Mouse (Mus musculus) 416B (cell line): ENCODE measurements around the gene A630023A22Rik.
A peak's percentile ranks its signal among the peaks of the same experiment; 100 is the strongest.

Source experiments
- DNase-seq: peaks from one replicate; pipeline ENCODE4 v3.0.0; 2011; ENCODE audit warnings: low read depth

A630023A22Rik gene

DNA sequence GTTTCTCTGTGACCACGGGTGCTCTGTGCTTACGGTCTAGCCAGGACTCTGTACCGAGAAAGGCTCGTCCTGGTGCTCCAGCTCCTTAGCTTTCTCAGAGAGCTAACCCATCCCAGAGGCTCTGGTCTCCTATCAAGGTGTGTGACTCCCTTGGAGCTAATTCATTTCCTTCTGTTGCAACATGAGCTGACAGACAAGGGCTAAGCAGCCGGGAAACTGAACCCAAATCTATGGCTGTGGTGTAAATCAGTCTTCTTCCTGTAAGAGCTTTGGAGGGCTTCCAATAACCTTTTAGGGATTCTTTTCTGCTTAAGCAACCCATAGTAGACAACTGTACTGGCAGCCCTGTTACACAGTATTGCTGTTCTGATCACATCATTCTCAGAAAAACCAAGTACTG is at the start of gene A630023A22Rik:
Gene A630023A22Rik, minus strand, starts transcription at position 154 of the 400 bp plus-strand sequence.
- no peak for DNase-seq

DNA sequence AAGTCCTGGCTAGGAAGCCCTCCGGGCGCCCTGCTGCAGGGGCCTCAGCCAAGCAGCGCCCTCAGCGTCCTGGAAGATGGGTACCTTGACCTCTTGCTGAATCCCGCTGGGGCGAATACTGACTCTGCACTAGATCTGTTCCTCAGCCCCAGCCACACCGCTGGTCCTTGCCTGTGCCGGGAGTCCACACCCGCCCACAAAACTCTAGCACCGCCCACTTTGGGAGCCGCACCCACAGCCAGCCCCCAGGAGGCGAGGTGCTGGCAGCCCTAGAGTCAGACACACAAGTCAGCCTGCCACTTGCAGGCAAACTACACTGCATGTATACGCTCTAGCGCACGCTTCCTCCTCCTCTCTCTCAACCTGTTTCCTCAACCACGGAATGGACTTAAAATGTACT is 49.8 kb upstream of the A630023A22Rik start, which contains the start of gene Npy4r:
Gene Npy4r, minus strand, starts transcription at position 148 of the 400 bp plus-strand sequence.
- DNase-seq, result peak; percentile 11

DNA sequence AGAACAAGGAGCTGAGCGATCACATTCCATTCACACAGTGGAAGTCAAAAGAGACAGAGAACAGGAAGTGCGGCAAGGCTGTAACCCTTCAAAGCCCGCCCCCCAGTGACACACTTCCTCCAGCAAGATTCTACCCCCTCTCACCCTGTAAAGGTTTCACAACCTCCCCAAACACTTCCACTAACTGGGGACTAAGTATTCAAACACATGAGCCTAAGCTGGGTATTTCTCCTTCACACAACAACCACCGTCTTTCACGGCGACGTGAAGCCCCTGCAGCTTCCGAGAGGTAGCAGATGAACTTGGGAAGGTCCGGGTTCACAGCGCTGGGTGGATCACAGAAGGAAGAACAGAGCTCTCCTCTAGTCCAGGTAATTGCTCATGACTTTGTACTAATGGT is 40.4 kb upstream of the A630023A22Rik start:
- peak; percentile 20 for DNase-seq

DNA sequence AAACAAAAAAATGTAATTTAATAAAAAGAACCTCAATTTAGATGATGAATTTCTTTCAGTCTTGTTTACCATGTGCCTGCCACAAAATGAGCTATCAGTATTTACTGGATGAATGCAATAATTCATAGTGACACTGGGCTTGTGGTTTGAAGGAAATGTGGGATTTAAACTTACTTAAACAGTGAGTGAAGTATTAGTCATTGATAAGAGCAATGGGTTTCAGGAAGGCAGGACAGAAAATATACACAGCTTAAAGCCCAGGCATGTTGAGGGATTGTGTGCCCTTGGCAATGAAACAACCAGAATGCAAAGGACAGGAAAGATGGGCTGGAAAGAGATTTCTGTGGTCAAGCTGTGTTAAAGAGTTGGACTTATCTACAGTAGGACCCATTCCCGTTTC is 39.8 kb upstream of the A630023A22Rik start:
- no peak for DNase-seq

DNA sequence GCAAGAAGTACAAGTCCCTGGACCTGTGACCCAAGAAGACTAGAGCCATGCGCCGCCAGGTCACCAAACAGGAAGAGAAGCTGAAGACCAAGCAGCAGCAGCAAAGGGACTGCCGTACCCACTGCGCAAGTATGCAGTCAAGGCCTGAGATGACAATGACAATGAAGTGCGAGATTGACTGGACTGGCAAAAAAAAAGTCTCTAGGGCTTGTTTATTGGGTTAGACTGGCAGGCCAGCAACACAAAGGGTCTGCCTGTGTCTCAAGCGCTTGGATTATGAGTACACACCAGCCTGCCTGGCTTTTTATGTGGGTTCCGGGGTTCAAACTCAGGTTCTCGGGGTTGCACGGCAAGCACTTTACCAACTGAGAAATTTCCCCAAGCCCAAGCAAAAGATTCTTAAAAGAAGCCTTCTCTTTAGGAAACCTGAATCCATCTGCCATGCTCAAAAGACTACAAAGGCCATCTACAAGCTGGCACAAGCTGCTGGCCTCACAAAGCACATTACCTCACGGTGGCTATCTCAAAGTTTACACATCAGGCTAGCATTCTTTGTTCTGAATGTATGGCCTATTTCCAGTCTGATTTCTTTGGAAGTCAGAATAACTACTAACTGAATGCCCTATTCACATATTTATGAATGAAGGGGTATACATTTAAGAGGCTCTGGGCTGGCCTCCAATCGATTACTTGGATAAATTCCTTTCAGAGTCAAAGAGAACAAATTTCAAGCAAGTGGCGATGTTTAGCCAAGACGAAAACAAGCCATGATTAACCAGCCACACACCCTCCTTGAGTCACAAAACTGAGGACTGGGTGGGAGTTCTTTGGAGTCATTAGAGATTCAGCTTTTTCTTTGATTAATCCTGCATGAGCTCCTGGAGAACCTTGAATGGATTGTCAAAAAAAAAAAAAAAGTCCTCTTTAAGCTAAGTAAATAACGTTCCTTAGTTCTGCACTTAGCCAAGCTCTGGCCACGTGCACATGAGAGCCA is 37.4 kb upstream of the A630023A22Rik start:
- no peak for DNase-seq

DNA sequence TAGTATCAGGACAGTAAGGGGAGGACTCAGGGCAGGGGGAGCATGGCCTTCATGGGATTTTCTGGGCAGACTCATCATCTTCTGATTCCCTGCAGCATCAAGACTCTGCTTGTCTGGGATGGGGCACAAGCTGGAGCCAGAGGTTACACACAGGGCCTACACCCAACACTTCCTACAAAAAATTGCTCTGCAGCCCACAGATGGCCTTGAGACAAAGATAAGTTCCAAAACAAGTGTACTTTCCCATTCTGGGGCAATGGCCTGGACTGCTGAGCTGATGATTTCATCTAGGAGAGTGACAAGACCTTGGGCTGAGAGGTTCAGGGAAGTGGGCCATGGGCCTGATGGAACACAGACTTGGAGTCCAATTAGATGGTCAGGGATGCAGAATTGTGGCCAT is 32.8 kb upstream of the A630023A22Rik start:
- DNase-seq, result no peak

DNA sequence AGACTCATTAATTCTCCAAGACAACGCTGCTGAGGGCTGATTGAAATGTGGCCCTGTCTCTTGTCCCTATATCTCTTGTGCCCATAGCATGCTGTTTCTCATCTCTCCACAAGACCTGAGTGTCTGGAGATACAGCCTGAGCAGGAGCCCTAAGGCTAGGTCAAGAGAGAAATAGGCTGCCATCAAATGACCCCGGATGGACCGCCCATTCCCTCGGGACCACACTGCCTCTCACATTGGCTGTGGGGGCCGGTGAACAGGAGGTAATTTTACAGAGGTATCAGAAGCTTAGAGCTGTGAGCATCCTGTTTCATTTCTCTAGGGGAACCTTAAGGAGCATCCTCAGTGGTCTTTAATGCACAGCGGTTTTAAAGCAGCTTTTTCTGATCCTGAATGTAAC is 28.7 kb upstream of the A630023A22Rik start:
- DNase-seq, result no peak

DNA sequence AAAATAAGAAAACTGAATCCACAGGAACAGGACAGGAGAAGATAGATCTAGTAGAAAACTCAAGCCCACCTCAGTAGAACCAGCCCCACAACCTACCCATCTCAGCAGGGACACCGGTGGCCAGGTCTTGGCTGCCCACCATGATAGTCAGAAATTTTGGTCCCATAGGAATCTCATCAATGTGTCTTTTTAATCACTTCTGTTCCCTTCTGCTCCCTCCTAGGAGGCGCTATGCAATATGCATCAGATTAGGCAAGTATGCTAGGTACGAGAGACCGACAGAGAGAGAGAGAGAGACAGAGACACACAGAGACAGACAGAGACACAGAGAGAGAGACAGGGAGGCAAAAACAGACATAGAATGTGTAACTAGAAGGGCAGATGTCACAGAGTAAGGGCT is 19.1 kb upstream of the A630023A22Rik start:
- DNase-seq, result no peak

DNA sequence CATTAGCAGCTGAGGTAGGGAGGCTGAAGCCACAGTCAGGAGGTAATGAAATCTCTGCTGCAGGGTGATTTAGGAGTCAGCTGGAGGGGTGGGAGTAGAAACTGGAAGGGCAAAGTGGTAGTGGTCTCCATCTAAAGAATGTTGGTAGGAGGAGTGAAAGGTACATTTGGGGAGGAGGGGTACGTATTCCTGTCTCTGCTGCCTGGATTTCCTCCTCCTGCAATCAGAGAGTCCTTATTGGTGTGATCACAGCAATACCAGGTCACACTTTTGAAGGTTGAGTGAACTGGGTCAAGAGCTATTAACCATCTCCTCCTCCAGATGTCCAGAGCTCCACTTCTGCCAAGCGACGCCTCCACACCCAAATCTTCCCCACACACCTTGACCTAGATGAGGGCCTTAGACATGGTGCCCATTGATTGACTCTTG is 18.4 kb upstream of the A630023A22Rik start:
- no peak for DNase-seq

DNA sequence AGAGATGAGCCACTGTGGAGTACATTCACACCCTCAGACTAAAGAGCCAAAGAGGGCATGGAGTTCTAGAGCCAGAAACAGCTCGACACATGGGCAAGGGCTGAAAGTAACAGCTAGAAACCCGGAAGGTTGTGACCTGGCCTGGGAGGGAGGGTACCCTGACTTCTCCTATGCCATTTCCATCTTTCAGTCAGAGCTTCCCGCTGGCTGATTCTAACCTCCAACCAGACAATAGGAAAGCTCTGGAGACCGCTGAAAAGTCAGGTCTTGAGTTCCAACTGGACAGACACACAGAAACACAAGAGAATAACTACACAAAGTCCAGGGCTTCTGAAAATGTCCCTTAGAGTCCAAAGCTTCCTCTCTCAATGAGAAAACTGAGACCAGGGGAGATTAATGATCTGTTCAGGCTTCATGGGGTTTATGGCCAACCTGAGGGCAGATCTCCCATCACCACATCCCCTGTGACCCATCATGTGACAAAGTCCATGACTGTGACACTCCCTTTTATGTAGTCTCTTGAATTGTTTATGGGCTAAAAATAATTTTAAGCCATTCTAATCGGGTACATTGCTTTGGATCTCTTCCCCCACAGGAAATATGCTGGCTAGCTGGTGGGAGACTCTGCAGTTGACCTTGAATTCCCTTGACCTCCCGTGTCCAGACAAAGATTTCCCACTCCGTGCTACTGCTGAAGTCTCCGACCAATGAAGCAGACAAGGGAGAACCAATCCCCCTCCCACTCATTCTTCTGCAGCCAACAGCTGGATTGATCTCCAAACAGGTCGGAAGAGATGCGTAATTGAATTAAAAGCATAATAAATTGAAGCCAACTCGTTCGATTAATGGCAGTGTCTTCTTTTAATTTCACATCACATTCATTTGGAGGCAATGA is 17.7 kb upstream of the A630023A22Rik start:
- DNase-seq, result no peak

DNA sequence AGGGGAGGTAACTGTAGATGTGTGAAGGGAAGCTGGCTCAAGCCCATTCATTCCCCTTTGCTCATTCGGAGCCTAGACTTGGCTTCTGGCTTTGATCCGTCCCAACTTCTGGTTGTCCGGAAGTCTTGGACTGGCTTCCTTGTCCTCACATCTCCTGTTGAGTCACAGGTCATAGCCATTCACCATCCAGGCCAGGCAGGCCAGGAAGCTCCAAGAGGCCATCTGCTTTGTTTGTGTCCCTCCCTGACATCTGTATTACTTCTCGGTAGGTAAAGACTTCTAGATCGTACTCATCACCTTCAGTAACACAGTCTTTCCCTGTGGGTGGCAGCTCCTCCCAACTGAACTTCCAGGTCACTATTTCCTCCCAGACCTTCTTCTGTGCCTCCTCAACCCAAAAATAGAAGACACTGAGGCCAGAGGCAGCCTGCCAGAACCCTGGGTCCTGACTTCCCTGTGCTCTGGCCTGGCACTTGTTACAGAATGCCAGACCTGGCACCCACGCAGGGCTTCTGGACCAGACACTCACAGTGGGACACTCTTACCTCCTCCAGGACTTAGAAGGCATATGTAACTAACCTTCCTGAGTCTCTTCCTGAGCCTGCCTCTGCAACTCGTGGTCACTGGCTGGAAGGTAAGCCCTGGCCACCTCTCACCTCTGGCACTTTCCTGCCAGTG is 16.6 kb upstream of the A630023A22Rik start:
- no peak for DNase-seq

DNA sequence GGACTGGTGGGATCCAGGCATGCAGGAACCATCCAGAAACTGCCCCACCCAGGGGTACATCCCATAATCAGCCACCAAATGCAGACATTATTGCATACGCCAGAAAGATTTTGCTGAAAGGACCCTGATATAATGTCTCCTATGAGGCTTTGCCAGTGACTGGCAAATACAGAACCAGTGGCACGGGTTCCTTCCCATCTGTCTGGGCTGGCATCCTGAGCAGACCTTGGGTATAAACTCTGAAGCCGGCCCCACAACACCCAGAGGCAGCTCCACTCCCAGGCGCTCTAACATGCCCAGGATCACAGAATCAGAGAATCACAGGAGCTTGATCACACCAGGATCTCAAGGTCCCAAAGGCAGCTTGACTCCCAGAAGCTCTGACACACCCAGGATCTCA is 11.8 kb upstream of the A630023A22Rik start:
- no peak for DNase-seq

DNA sequence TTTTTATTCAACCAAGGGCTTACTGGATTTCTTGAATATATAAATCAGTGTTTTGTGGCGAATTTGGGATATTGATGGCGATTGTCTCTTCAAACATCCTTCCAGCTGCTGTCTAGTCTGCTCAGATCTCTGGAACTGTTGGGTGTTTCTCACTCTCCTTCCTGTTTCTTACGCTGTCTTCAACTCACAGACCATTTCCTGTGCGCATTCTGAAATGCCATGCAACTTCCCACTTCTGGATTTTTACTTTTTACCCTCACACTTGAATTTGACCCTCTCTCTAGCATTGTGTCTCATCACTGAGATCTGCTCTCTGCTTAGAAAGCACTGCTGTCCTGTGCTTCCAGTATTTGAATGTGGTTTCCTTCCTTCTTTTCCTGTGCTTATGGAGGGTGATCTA is 5.0 kb upstream of the A630023A22Rik start:
- peak; percentile 6 for DNase-seq

DNA sequence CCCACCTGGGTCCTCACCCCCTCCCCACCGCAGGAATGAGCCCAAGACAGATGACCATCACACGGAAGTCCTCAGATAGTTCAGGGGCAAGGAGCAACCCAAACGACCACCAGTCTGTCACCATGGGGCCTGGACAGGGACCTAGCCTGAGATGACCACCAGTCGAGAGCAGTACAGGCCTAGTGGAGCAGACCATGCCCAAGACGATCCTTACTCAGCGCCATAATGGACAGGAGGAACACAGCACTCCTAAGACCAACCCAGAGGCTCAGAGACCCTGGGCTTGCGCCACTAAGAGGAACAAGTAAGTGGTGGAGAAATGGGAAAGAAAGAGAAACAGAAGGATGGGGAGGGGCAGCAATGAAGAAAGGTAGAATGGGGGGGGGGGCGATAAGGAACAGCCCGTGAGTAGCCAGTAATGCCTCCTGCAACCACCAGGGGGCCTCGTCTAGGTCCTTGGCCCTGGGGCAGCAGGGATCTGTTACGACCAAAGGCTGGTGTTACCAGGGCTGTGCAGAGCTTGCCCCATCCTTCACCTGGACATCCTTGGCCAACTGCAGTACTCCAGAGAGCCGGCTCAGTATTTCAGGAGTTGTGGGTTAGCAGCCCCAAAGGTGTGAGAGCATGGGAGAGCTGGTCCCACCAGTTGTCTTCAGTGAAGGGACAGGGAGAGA is 4.0 kb upstream of the A630023A22Rik start:
- peak; percentile 38 for DNase-seq

DNA sequence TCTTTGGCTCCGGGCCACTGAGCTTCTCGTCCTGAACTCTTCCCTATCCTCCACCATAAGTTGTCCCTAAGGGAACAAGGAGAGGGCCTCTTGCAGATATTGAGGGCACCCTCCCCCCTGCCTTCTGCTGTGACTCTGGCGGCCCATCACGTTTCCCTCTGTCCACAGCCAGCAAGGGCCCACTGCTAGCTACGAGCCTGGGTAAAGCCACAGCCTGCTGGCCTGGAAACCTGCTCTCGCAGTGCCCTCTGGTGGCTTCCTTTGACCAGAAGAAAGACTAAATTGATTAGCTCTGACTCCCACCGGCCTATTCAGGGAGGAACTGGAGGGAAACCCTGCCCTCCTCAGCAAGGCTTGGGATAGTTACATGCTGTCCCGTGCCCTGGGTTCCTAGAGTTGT is 2.3 kb upstream of the A630023A22Rik start:
- peak; percentile 63 for DNase-seq

DNA sequence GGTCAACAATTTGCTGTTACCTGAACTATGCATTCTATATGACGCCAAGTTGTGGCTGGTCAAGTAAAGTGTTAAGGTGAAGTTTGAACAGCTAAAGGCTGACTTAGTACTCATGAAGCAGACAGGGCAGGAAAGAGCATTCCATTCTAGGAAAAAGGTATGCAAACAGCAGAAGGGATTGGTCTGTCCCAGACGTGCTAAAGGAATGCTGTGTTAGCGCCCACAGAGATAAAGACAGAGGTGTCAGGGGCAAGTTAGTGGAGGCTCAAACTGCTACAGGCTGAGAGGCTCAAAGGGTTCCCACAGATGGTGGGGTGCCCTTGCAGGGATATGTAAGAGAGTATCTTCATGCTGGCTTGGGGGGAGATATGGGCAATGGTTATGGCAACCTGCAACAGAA is 1.3 kb upstream of the A630023A22Rik start:
- no peak for DNase-seq

DNA sequence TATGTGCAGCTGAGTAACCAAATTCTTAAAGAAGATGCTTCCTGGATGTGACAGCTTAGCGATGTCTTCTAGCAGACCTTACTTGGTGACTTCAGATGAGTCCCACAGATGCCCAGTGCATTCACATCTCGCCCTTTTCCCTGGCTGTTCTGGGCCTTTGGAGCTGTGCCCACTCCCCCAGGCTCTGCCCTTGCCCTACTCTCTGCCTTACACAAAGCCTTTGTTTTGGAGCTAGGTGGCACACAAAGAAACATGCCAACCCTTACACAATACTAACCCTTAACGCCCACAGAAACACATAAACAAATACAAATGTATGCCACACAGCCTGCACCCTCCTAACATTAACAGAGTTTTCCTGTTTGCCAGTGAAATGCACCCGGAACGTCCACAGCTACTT is 6.4 kb downstream of the A630023A22Rik start:
- no peak for DNase-seq

DNA sequence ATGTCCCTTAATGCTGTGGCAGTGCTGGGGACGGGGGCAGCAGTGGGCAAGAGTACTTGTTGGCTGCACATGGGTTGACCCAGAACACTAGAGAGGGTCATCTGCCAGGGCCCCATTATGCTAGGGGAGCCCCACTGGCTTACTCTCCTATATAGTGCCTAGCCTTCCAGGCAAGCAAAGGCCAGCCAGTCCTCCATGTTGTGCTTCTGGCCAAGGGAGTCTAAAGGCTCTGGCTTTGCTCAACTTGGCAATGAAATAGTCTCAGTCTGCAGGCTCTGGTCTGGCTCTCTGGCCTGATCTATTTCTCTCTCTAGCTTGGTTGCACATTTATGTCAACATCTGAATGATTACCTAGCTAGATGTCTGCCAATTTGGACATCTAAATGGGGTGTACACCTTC is 9.7 kb downstream of the A630023A22Rik start:
- no peak for DNase-seq

DNA sequence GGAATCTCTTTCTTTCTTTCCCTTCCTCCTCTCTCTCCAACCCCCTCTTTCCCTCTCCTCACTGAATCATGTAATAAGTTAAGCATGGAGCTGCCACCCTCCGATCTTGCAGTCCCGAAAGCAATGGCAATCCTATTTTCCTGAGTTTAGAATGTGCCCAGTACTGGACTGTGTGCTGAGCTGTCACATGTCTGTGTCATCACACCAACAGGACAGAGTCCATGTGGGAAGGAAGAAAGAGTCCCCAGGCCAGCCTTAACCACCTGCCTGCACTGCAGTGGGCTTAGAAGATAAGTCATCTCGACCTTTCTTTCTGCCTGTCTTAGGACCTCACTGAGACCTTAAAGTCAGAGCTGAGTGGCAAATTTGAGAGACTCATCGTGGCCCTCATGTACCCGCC is 11.1 kb downstream of the A630023A22Rik start:
- DNase-seq, result no peak

DNA sequence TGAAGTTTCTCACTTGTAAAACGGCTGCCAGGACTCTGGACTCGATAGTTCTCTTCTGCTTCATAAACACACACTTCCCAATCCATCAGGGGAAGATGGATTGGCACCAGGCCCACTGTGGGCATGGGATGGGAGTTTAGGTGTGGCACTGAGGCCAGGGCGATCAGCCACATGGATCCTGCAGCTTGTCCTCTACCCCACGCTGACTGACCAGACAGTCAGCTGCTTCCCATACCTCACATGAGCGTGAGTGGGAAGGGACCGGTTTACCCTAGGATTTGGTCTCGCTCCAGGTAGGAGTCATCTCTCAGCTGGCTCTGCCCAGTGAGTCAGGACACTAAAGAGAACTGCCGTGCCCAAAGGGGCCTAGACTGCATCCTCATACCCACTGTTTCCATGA is 12.8 kb downstream of the A630023A22Rik start:
- no peak for DNase-seq

DNA sequence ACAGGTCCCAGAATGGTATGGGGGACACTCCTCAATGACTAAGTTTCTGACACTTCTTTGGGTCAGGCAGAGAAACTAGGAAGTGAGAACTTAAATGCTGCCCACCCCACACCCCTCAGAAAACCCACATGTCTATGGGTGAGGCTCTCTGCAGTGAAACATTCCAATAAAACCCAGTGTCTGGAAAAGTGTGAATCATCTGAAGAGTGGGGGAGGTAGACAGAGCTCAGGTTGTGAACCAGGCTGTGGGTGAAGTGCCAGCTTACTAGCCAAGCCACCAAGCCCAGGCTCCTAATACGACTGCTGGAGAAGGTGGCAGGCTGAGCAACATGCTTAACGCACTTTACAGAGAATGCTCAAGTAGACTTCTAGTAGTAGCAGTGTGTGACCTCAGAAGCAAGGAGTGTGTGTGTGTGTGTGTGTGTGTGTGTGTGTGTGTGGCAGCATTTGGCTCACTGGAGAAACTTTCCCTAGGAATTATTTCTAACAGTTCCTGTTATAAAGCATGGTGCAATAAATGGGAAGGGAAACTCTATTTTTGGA is 14.6 kb downstream of the A630023A22Rik start:
- DNase-seq, result no peak
